Mouse (Mus musculus): Measurements from ENCODE around the gene Mcu. TPM values are rescaled to one million over a fixed set of nuclear protein-coding genes. Genes with fewer than 3 reads are reported as not detected.

Gene Mcu
- polyA plus RNA-seq, 1 experiment: 5.3 TPM

- no peak for DNase-seq (ENCODE audit: low read depth in 1 of 2, low spot score in 2 of 2)
- Histone ChIP-seq H3K27ac (ENCODE audit: insufficient read depth, low read length) (no peak overlapping the region), H3K36me3 (ENCODE audit: control insufficient read depth, insufficient read depth, low read length) (no peaks in the 10 kb centered on the region), H3K4me3 (ENCODE audit: extremely low read depth, insufficient read depth, insufficient read length) (no peak overlapping the region), H3K4me1 (ENCODE audit: control insufficient read depth, insufficient read depth, insufficient read length) (no peaks in the 10 kb centered on the region), H3K27me3 (ENCODE audit: control insufficient read depth, insufficient read depth, low read length) (no peaks in the 10 kb centered on the region)
- TF ChIP-seq CTCF (IDR thresholded peaks at IDR 0.05; ENCODE audit: extremely low read depth, insufficient read depth, insufficient read length, insufficient replicate concordance): no peak
- WGBS: 94% methylated on average over 10 of the region's 10 CpGs
Observed at GRCm38 (mm10) chr10:59403793-59404149, 212.7 kb downstream of the Mcu start.

GRCm38 (mm10) chr10:59402899-59403792, 213.3 kb downstream of the Mcu start, which contains the start of gene Pla2g12b:
Gene Pla2g12b (plus strand): TSS chr10:59403660.
- Histone ChIP-seq H3K27ac (ENCODE audit: insufficient read depth, low read length) (no peak within 1 kb of the TSS), H3K4me1 (ENCODE audit: control insufficient read depth, insufficient read depth, insufficient read length) (no peaks in the 10 kb centered on the region), H3K36me3 (ENCODE audit: control insufficient read depth, insufficient read depth, low read length) (no peaks in the 10 kb centered on the region), H3K4me3 (ENCODE audit: extremely low read depth, insufficient read depth, insufficient read length) (no peak within 1 kb of the TSS), H3K27me3 (ENCODE audit: control insufficient read depth, insufficient read depth, low read length) (no peaks in the 10 kb centered on the region)
- WGBS: 82% methylated on average over 21 of the region's 21 CpGs
- no peak for TF ChIP-seq POLR2A (IDR thresholded peaks at IDR 0.05; ENCODE audit: low read depth, low read length)
- TF ChIP-seq CTCF (IDR thresholded peaks at IDR 0.05; ENCODE audit: extremely low read depth, insufficient read depth, insufficient read length, insufficient replicate concordance): no peak
- no peak for DNase-seq (ENCODE audit: low read depth in 1 of 2, low spot score in 2 of 2)

Other genes with a start within 250 kb of the Mcu start
- 1.7 and 2.5 TPM in 2 replicates for gene Gm10273, start 221.1 kb downstream of the Mcu start, polyA plus RNA-seq (2012; rRNA removed)
- not detected in 2 replicates for gene Pla2g12b, start 213.0 kb downstream of the Mcu start, polyA plus RNA-seq (2012; rRNA removed)
- 4.7 and 5.2 TPM in 2 replicates for gene Oit3, start 174.9 kb downstream of the Mcu start, polyA plus RNA-seq (2012; rRNA removed)
- gene Gm10322, start 629 bp downstream of the Mcu start, polyA plus RNA-seq (2012; rRNA removed): not detected in 2 replicates
- gene Micu1, start 85.8 kb upstream of the Mcu start, polyA plus RNA-seq (2012; rRNA removed): 21.9 and 24.3 TPM in 2 replicates

Measured in spleen, adult 2 months (tissue).